Mouse (Mus musculus) heart, adult 2 months (tissue): Measurements from ENCODE around the gene Gm48551.

ENCODE experiments used
- CTCF ChIP-seq: fragments of 200-600 bp; IDR thresholded peaks from 2 replicates; pipeline ENCODE4 v1.8.1; 2022; ENCODE audit warnings: antibody characterized with exemption, mild to moderate bottlenecking, moderate library complexity
- EP300 ChIP-seq: fragments of 200-500 bp; IDR thresholded peaks from 2 replicates; pipeline ENCODE4 v1.6.1; 2011; ENCODE audit warnings: low read depth, low read length, control low read depth; ENCODE audit not compliant: insufficient read depth

DNA sequence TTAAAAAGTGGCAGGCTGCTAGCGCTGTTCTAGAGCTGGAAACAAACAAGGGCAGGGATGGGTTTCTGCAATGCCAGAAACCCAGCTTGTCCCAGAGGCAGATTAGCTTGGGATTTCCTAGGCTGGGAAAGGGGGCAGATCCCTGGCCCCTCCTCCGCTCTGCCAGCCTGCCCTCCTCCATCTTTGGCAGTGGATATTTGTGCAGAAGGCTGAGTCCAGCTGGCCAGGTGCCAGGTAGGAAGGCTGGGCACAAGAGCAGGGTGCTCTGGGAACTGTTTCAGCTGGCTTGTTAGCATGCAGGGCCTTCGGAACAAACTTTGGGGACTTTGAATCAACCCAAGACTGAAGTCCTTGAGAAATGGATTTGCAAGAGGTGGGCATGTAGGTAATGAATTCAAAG is 51.2 kb downstream of the Gm48551 start:
- no peak for TF ChIP-seq CTCF
- 0 out of 2 replicates have a peak, but pooled peaks have one; percentile 48 for TF ChIP-seq EP300
